Mouse (Mus musculus) 3134 (cell line): ENCODE results near the gene Cpne5.
"Not testable (repeated sequence)": the region's sequence is repeated elsewhere in the genome, so short reads cannot be mapped to it uniquely, and the experiment has no call there.

Experiments used
- DNase-seq: peaks from one replicate; pipeline ENCODE4 v3.0.0-alpha.2; 2011; ENCODE audit warnings: low spot score; ENCODE audit not compliant: insufficient read length; ENCODE audit errors: extremely low read depth

The Cpne5 gene

DNA sequence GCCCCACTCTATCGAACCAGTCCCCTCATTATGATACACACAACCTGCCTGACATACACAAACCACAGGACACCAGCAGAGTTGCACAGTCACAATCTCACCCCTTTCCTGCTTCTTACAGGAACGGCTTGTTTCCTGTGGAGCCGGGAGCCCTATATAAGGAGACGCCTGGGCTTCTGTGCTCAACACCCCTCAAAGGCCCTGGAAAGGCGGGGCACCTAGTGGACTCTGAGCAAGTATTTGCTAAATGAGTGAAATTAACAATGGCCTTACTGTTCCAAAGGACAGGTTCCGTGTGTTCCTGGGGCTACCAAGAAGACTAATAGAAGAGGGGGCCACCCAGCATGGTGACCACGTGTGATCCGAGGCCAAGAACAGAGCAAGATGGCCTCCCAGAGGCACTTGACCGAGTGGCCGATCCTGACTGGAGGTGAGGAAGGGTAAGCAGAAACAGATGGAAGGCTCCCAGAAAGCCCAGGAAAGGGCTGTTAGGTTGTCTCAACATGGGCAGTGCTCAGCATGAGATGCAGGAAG, 20.1 kb upstream of the Cpne5 start:
- no peak for DNase-seq

- DNase-seq = no peak
Measured at GRCm38 (mm10) chr17:29257001-29257511, 19.1 kb upstream of the Cpne5 start.

GRCm38 (mm10) chr17:29256507-29256906, 18.5 kb upstream of the Cpne5 start:
- no peak for DNase-seq

GRCm38 (mm10) chr17:29254784-29255183, 16.8 kb upstream of the Cpne5 start:
- not testable (repeated sequence) for DNase-seq

- no peak for DNase-seq
Measured at GRCm38 (mm10) chr17:29253684-29254083, 15.7 kb upstream of the Cpne5 start.

DNA sequence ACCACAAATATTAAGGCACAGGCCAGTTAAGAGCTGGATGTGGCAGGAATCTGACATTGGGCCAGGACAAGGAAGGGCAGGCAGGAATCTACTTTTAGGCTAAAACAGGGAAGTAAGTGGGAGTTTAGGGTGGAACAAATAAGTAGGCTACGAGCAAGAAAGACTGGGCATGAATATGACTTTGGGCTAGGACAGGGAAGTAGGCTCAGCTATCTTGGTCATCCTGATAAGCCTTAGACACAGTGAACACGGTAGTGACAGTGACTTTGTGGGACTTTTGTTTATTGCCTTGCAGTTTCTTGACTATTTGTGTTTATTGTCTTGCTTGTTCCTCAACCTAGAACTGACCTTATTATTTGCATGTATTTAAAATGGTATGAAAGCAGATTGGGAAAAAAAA, 15.3 kb upstream of the Cpne5 start:
- DNase-seq = no peak

DNA sequence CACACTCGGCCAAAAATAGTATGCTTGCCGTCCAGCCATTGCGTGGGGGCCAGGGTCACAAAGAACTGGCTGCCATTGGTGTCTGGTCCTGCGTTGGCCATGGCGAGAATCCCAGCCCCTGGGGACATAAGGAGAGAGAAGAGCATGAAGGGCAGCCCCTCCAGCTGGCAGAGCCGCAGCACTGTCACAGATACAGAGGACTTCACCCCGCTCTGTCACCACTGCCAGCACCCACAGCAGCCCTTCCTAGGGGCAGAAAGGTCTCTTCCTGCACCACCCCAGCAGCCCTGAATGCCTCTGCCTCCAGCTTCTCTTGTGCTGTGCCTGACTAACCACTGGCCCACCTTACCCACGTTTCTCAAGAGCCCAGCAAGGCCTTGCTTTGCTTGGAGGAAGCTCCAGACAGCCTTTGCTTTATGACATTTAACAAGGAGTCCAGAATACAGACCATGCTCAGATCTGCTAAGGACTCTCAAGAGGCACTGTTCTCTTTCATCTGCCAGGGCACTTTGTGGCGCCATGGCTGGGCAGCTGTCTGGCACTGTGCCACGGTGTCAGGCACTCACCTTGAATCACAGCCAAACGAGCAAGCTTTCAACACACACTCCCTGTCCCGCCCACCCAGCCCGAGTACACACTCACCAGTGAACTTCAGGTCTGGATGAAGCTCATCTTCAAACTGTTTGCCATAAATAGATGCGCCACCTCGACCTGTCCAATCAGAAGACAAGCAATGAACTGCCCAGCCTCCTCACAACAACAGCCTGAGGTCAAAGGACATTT, 13.8 kb upstream of the Cpne5 start:
- no peak for DNase-seq

DNA sequence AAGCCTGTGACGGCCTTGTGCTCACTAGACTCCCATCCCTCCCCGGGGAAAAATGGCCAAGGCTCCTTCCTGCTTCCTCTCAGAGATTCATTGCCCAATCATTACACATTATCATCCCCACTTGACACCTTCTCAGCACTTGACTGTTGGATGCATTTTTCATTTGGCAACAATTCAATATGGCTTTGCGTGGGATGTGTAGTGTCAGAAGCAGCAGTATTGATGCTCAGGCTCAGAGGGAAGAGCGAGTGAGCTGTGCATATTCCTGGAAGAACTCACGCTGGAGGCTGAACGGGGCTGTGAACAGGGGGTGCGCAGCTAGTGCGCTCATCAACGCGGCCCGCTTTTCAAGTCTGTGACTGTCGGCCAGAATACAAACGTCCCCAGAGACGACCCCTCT, 13.0 kb upstream of the Cpne5 start:
- DNase-seq = not testable (repeated sequence)

- no peak for DNase-seq
Measured at GRCm38 (mm10) chr17:29249512-29249911, 11.5 kb upstream of the Cpne5 start.

DNA sequence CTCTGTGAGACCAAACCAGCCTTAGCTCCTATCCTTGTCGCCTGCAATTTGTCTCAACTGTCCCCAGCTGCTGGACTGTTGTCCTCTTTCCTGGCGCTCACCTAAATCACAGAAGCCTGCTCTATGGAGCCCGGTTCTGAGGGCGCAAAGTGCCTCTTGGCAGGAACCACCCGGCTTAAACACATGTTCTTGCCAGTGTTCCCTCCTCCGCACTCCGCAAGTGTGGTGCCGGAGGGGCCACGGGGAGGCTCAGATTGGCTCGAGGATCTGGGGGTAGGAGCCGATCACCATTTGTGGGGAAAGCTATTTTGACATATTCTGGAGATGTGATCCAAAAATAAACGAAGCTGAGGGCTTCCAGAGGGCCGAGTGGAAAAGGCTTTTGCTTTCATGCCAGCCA, 9.9 kb upstream of the Cpne5 start:
- no peak for DNase-seq

- DNase-seq = peak; percentile 48
Measured at GRCm38 (mm10) chr17:29246602-29247001, 8.6 kb upstream of the Cpne5 start.

- DNase-seq = no peak
Measured at GRCm38 (mm10) chr17:29245725-29246124, 7.8 kb upstream of the Cpne5 start.

DNA sequence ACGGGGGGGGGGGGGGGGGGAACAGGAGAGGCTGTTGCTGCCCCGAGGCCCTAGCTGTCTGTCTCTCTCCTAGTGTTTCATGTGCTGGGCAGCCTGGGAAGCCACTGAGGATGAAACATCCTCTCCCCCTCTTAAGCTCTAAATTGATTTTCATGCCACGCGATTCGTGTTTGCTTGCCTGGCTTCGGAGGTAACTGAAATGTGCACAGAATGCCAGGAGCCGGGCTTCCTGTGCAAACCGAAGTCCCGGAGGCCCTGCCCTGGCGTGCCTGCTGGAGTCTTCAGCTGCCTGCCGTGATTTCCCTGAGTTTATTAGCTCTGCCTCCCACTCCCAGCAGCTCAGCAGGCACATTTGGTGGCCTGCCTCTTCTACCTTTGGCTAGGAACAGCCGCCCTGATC, 6.9 kb upstream of the Cpne5 start:
- DNase-seq = no peak

- DNase-seq = no peak
Measured at GRCm38 (mm10) chr17:29238421-29238945, 516 bp upstream of the Cpne5 start.

DNA sequence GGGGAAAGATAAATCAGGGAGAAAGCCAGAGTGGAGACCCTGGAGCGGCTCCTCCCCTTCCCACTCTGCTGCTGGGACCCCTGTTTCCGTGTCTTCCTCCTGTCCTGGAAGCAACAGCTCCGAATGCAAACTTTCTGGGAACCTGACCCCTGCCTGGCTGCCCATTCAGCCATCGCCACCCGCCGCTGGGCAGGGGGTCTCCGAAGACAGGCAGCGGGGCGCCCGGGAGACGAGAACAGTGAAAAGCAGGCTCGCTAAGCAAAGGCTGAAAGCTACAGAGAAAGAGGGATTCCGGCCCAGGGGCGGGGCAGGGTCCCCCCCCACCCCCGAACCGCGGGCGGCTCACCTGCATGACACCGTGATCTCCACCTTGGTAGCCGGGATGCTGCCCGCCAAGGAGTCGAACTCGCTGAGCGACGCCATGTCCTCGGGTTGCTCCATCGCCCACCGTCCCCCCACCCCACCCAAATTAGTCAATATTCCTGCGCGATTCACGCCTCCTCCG, 648 bp downstream of the Cpne5 start:
- no peak for DNase-seq

DNA sequence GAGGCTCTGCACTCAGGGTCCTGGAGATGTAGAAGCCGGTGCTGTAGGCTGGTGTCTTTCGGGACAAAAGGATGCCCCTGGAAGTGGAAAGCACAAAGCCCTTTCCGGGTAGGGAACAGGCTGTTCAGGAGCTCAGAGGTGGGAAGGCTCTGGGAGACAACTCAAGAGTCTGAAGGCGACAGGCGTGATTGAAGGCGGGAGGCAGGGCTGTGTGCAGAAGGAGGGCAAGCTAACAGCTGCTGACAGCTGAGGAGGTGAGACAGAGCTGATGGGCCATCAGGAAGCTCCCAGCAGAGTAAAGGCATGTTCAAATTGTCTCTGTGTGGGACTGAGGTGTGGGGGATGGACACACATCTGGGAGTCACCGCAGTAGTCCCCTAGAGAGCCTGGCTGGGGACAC, 1.9 kb downstream of the Cpne5 start:
- no peak for DNase-seq

GRCm38 (mm10) chr17:29231109-29231508, 6.9 kb downstream of the Cpne5 start:
- no peak for DNase-seq

DNA sequence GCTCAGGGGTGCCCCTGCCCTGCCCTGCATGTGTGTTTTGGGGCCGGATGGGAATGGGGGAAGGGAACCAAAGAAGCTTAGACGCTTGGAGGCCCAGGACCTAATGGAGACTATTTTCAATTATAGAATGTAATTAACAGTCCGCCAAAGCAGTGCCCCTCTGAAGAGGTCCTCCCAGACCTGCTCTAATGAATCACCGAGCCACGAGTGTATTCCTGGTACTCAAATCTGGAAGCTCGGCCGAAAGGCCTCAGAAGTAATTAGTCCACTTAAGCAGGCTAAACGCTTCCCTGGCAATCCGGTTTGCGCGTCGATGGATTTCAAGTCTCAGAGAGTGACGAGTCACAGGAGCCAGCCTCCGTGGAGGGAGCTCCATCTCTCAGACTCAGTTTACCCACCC, 17.3 kb downstream of the Cpne5 start:
- no peak for DNase-seq

GRCm38 (mm10) chr17:29218017-29218416, 19.9 kb downstream of the Cpne5 start:
- DNase-seq = no peak

GRCm38 (mm10) chr17:29216078-29216477, 21.9 kb downstream of the Cpne5 start:
- DNase-seq = no peak

- no peak for DNase-seq
Measured at GRCm38 (mm10) chr17:29214655-29215054, 23.3 kb downstream of the Cpne5 start.

GRCm38 (mm10) chr17:29214193-29214456, 23.8 kb downstream of the Cpne5 start:
- no peak for DNase-seq
